ENCODE assay signal across 22 mouse cellular contexts in genomic region chr14:60589001-60589400, GRCm38 (mm10). TPM values are rescaled to one million over a fixed set of nuclear protein-coding genes. Genes with fewer than 3 reads are reported as not detected.
DNase-seq lines count a peak whose midpoint lies in the region; ATAC-seq and TF ChIP-seq lines count a peak whose summit lies in the region.
"Had no signal": no experiment of that assay in that cellular context is flagged by ENCODE, and none has a peak within 500 bp of the region (broad histone marks: within the 10 kb centered on the region; RNA-seq: fewer than 3 reads in every experiment).

No protein-coding gene starts in this region.

- no peaks in the 10 kb centered on the region for H3K36me3 ChIP-seq in hindbrain, embryonic 10.5 days
- no peaks in the 10 kb centered on the region for H3K36me3 ChIP-seq in hindbrain, embryonic 14.5 days (replicated peaks; ENCODE audit: control insufficient read depth, insufficient read depth)
- H3K36me3 ChIP-seq in lung, embryonic 15.5 days = no peaks in the 10 kb centered on the region
- H3K36me3 ChIP-seq in ES-E14 (ENCODE audit: control insufficient read depth, insufficient read depth, low read length, poor library complexity, severe bottlenecking) = no peaks in the 10 kb centered on the region
- no peaks in the 10 kb centered on the region for H3K36me3 ChIP-seq in stomach, embryonic 16.5 days (ENCODE audit: control insufficient read depth, insufficient read depth, low read length)
- H3K36me3 ChIP-seq: embryonic facial prominence, embryonic 12.5 days; forebrain, embryonic 12.5 days; G1E; heart, embryonic 15.5 days; hindbrain, embryonic 15.5 days had no signal

- H3K9ac ChIP-seq in hindbrain, embryonic 14.5 days = no peak overlapping the region
- H3K9ac ChIP-seq in lung, embryonic 15.5 days = no peak overlapping the region
- H3K9ac ChIP-seq in ES-E14 (ENCODE audit: insufficient read depth, low read depth, low read length, poor library complexity, severe bottlenecking) = no peak overlapping the region
- H3K9ac ChIP-seq in stomach, embryonic 16.5 days (ENCODE audit: low read length) = no peak overlapping the region
- H3K9ac ChIP-seq: embryonic facial prominence, embryonic 12.5 days; forebrain, embryonic 12.5 days; forebrain, postnatal 0 days; heart, embryonic 15.5 days; hindbrain, embryonic 15.5 days had no signal

- no peaks in the 10 kb centered on the region for H3K27me3 ChIP-seq in hindbrain, embryonic 10.5 days (ENCODE audit: insufficient read depth, poor library complexity, severe bottlenecking)
- no peaks in the 10 kb centered on the region for H3K27me3 ChIP-seq in hindbrain, embryonic 14.5 days (ENCODE audit: control insufficient read depth, insufficient read depth, low read length)
- H3K27me3 ChIP-seq in lung, embryonic 15.5 days = no peaks in the 10 kb centered on the region
- no peaks in the 10 kb centered on the region for H3K27me3 ChIP-seq in stomach, embryonic 16.5 days (ENCODE audit: control insufficient read depth, insufficient read depth, low read length)
- H3K27me3 ChIP-seq: embryonic facial prominence, embryonic 12.5 days; forebrain, embryonic 12.5 days; hindbrain, embryonic 15.5 days had no signal

- intact Hi-C loops in gastrocnemius, postnatal 36 days (cut with DNase I) = no loop called here

- H3K27ac ChIP-seq in hindbrain, embryonic 10.5 days = peak overlapping the region; percentile 30; the same call in 1 of the 2 replicates
- H3K27ac ChIP-seq in hindbrain, embryonic 14.5 days = no peak overlapping the region
- 0 out of 2 replicates have a peak overlapping the region, but pooled peaks have one; percentile 35 for H3K27ac ChIP-seq in lung, embryonic 15.5 days
- no peak overlapping the region for H3K27ac ChIP-seq in ES-E14 (ENCODE audit: insufficient read depth, low read depth, low read length, poor library complexity, severe bottlenecking)
- 0 out of 2 replicates have a peak overlapping the region, but pooled peaks have one; percentile 24 for H3K27ac ChIP-seq in stomach, embryonic 16.5 days (ENCODE audit: low read length)
- H3K27ac ChIP-seq: embryonic facial prominence, embryonic 12.5 days; forebrain, embryonic 12.5 days; heart, embryonic 15.5 days; hindbrain, embryonic 15.5 days had no signal

- H3K4me3 ChIP-seq in hindbrain, embryonic 10.5 days = no peak overlapping the region
- no peak overlapping the region for H3K4me3 ChIP-seq in hindbrain, embryonic 14.5 days (replicated peaks; ENCODE audit: low read length)
- no peak overlapping the region for H3K4me3 ChIP-seq in lung, embryonic 15.5 days
- no peak overlapping the region for H3K4me3 ChIP-seq in ES-E14 (ENCODE audit: insufficient read depth in 1 of 2, low read depth in 1 of 2, low read length in 2 of 2, poor library complexity in 1 of 2, severe bottlenecking in 1 of 2)
- H3K4me3 ChIP-seq in stomach, embryonic 16.5 days (replicated peaks; ENCODE audit: low read length) = no peak overlapping the region
- H3K4me3 ChIP-seq: embryonic facial prominence, embryonic 12.5 days; forebrain, embryonic 12.5 days; heart, embryonic 15.5 days; hindbrain, embryonic 15.5 days had no signal

- ATAC-seq in hindbrain, embryonic 14.5 days (ENCODE audit: low FRiP score) = no peak
- no peak for ATAC-seq in lung, embryonic 15.5 days (ENCODE audit: borderline replicate concordance, extremely low read depth, low FRiP score, low TSS enrichment)
- no peak for ATAC-seq in stomach, embryonic 16.5 days (ENCODE audit: insufficient read depth, low FRiP score)
- ATAC-seq: activated CD4-positive, CD25-positive, alpha-beta regulatory T cell, adult 4 months; forebrain, postnatal 0 days; Patski had no signal

- H3K4me1 ChIP-seq in hindbrain, embryonic 10.5 days (replicated peaks) = peaks cover 37% of the 10 kb centered on the region
- H3K4me1 ChIP-seq in hindbrain, embryonic 14.5 days (replicated peaks; ENCODE audit: control insufficient read depth, insufficient read depth, low read length) = 0 out of 2 replicates have a peak, but pooled peaks cover 7% of the 10 kb centered on the region
- H3K4me1 ChIP-seq in lung, embryonic 15.5 days = peaks cover 47% of the 10 kb centered on the region
- H3K4me1 ChIP-seq in ES-E14 (ENCODE audit: control insufficient read depth in 2 of 2, insufficient read depth in 2 of 2, low read length in 2 of 2, poor library complexity in 1 of 2) = peaks cover 0 to 10% of the 10 kb centered on the region in 2 experiments; a peak in 1 of 4 replicates
- peaks cover 18% of the 10 kb centered on the region for H3K4me1 ChIP-seq in stomach, embryonic 16.5 days (ENCODE audit: control insufficient read depth, insufficient read depth, low read length)

- in situ Hi-C loops in ES-E14 (cut with MboI; ENCODE audit: low sequenced_read_pairs in 2 of 2, unreplicated experiment in 2 of 2) = no loop called here

- no peaks in the 10 kb centered on the region for H3K9me3 ChIP-seq in hindbrain, embryonic 10.5 days
- H3K9me3 ChIP-seq in hindbrain, embryonic 14.5 days (ENCODE audit: control insufficient read depth, low read length) = no peaks in the 10 kb centered on the region
- no peaks in the 10 kb centered on the region for H3K9me3 ChIP-seq in lung, embryonic 15.5 days
- no peaks in the 10 kb centered on the region for H3K9me3 ChIP-seq in ES-E14 (ENCODE audit: control insufficient read depth, insufficient read depth, low read depth, low read length)
- no peaks in the 10 kb centered on the region for H3K9me3 ChIP-seq in stomach, embryonic 16.5 days (replicated peaks; ENCODE audit: control insufficient read depth, low read length)
- H3K9me3 ChIP-seq: embryonic facial prominence, embryonic 12.5 days; forebrain, embryonic 12.5 days; G1E; heart, embryonic 15.5 days; hindbrain, embryonic 15.5 days had no signal

- no peak for DNase-seq in hindbrain, embryonic 10.5 days (ENCODE audit: low spot score)
- DNase-seq in hindbrain, embryonic 14.5 days (ENCODE audit: low spot score) = no peak
- no peak for DNase-seq in lung, postnatal 10 days
- no peak for DNase-seq in ES-E14 (ENCODE audit: low read depth, low spot score)
- DNase-seq in gastrocnemius, postnatal 36 days = no peak
- DNase-seq: adrenal gland, postnatal 14 days; cerebellum, adult 11-12 months; cerebellum, adult 9-10 months; cerebellum, postnatal 25 days; forebrain, postnatal 0 days; gastrocnemius, postnatal 25 days; heart, adult 11 months; heart, postnatal 14 days had no signal

- H3K4me2 ChIP-seq in hindbrain, embryonic 14.5 days (replicated peaks) = no peak overlapping the region
- H3K4me2 ChIP-seq in lung, embryonic 15.5 days = no peak overlapping the region
- no peak overlapping the region for H3K4me2 ChIP-seq in stomach, embryonic 16.5 days (ENCODE audit: low read depth, low read length)
- H3K4me2 ChIP-seq: embryonic facial prominence, embryonic 12.5 days; forebrain, embryonic 12.5 days; heart, embryonic 15.5 days; hindbrain, embryonic 15.5 days had no signal

- WGBS in hindbrain, embryonic 10.5 days = 77% methylated on average over 2 of the region's 2 CpGs
- 72% methylated on average over 2 of the region's 2 CpGs for WGBS in hindbrain, embryonic 14.5 days
- WGBS in lung, embryonic 15.5 days = 67% methylated on average over 2 of the region's 2 CpGs
- WGBS in stomach, embryonic 16.5 days = 80% methylated on average over 2 of the region's 2 CpGs

TF ChIP-seq in ES-E14, 5 proteins besides CTCF, POLR2A, EP300 and RAD21:
- TF ChIP-seq MAFK (IDR thresholded peaks at IDR 0.05; ENCODE audit: insufficient read depth, low read depth, low read length) = peak; percentile 85
- TF ChIP-seq ZC3H11A (IDR thresholded peaks at IDR 0.05; ENCODE audit: borderline replicate concordance, low read depth, low read length) = no peak

RNA-seq across cellular contexts. Expression of gene Spata13, which starts 44.8 kb away (rescaled TPM):
- polyA plus RNA-seq in hindbrain, embryonic 10.5 days (2016; fragmentation: Nextera tagmentation; extraction: Ambion mirVana) = 56.7 and 66.0 TPM in 2 replicates
- polyA plus RNA-seq in hindbrain, embryonic 14.5 days (2014; fragmentation: Nextera tagmentation; extraction: Ambion mirVana) = 24.4 and 26.2 TPM in 2 replicates
- 16.1 and 18.1 TPM in 2 replicates for polyA plus RNA-seq in lung, embryonic 15.5 days (2015; fragmentation: Nextera tagmentation; extraction: Ambion mirVana)
- 14.9 and 26.1 TPM in 2 replicates for total RNA-seq in ES-E14 (2012; rRNA removed)
- polyA plus RNA-seq in stomach, embryonic 16.5 days (2015; fragmentation: Nextera tagmentation; extraction: Ambion mirVana) = 23.2 and 23.7 TPM in 2 replicates
- total RNA-seq in gastrocnemius, postnatal 36 days (2021) = 1 to 10 TPM; 2.4 to 2.8 TPM

Comparison
In these comparisons a context has a peak if more than half of its experiments do, and no peak if none do; other contexts are left out.
1. H3K27ac ChIP-seq: peak in hindbrain, embryonic 10.5 days (single experiment), lung, embryonic 15.5 days (single experiment) and stomach, embryonic 16.5 days (single experiment); none in hindbrain, embryonic 14.5 days (single experiment) and ES-E14 (single experiment).